Mouse (Mus musculus) spleen, embryonic (tissue): ENCODE data around the gene Celf2.

Experiments used
- CTCF ChIA-PET: fragments of 350-600 bp; sonication (Branson Sonifier 250); formaldehyde crosslinking; loops from one replicate; lab custom pipeline; 2022; lab: Charles Lee

Gene Celf2

DNA sequence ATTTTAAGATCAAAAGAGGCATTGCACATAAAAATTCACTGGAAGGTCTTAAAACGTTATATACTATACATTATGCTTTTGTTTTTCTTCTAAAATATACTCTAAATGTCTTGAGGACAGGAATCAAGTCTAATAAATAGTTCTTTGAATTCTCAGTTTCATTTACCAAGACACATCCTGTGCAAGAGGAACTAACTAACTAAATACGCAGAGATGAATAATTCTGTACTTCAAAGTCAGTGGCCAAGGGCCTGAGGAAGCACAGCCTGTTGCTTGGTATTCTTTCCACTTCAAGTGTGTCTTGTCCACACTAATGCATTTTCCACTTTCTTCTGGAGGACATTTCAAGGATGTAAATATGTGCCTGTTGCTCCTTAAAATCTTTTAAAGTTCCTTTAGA, 766.2 kb downstream of the Celf2 start:
- CTCF ChIA-PET, result no interaction called here

DNA sequence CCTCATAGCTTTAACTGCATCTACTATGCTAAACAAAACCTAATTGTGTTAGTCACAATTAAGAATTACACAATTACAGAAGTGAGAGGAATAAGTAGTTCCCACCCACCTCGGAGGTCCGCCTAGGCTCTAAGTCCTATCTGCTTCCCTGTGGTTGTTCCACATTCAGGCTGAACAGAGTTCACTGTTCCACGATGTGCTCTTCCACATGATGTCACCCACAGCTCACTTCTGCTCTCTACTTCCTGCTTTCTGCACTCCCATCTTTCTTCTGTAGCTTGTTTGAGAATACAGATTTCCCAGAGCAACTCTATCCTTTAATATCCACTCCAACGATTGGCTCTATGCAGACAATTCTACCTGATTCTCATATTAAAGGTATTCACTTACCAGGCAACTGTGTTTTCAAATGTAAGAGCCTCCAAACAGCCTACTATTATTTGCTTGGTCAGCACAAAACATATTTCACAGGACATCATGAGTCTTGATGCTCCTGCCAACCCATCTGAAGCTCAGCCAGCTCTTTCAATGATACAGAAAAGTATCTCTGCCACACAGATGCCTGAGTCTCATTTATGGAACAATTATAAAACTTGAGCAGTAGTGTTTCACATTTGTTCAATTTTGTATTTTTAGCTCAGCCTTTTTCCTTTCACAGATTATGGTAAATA, 769.2 kb downstream of the Celf2 start:
- CTCF ChIA-PET, result no interaction called here

DNA sequence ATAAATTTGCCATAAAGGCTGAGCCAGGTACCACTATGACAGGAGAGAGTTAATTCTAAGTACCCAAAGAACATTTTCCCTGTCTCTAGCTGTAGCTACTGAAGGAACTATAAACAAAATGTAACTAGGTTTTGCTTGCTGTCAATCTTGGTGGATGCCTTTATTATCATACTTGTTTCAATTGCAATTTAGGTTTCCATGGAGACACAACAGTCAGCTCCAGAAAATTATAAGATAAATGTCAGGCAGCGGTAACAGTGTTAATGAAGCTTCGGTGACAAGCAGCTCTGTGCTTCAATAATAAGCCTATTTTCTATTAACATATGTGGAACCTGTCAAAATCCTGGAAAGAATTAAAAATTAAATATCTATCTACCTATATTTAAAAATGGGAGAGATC, 777.3 kb downstream of the Celf2 start:
- CTCF ChIA-PET, result no interaction called here

DNA sequence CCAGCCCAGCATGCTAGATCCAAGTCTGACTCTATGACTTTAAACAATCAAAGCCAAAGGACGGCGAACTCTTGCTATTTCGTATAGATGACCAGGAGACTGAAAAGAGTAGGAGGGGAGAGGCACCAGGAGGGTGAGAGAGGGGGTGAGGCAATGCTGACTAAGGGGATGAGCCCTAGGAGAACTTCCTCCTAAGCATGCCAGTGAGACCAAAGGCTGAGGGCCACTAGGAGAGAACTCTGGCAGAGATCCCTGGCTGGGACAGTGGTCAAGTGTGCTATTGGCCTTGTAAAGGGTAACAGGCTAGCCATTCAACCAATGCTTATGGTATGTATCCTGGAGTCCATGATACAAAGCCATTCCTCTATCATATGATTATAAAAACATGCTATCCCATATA, 778.5 kb downstream of the Celf2 start:
- CTCF ChIA-PET, result no interaction called here

DNA sequence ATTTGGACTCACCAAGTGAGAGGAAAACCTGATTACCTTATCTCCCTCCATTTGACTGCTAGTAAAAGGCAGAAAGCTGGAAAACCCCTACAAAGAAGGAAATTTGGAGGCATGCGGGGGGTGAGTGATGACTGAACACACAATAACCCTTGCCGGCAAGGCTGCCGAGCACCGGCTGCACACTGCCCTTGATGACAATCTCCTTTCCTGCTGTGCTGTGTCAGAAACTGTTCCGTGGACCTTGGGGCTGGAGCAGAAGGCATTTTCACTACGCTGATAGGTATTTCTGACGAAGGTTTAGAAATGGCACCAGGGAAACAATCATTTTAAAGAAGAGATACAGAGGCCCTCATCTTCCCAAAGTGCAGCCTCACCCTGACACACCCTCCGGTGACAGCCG, 779.4 kb downstream of the Celf2 start:
- CTCF ChIA-PET, result no interaction called here

DNA sequence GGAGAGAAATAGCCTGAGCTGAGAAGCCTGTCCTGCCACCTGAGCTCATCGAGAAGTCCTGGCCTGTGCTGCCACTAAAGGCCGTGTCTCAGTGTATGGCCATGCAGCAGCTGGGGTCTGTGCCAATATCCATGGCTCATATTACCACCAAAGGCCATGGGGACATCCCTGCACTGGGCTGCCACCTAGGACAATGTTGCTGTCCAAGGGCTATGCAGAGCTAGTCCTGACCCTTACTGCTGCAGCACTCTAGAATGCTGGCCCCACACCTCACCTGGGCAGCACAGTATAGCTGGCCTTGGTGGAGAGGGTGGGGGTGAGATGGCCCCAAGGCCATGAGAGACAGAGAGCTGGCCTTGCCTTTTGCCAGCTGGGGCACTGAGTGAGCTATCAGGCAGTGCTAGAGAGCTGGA, 780.5 kb downstream of the Celf2 start:
- CTCF ChIA-PET, result no interaction called here

DNA sequence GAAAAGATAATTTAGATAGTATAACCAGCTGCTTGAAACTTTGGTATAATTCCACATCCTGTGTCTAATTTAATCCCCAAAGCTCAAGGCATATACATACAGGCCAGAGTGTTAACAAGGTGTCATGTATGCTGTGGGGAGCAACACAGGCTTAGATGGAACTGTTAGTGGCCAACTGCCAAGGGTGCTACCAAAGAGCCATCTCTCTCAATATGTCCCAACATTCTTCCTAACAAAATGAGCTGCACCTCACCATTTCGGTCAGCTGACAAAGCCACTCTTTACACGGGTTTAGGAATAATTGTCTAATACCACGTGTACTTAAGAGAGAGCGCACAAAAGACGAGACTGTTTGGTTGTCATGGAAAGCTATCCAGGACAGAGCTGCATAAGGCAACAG, 782.0 kb downstream of the Celf2 start:
- CTCF ChIA-PET, result no interaction called here

DNA sequence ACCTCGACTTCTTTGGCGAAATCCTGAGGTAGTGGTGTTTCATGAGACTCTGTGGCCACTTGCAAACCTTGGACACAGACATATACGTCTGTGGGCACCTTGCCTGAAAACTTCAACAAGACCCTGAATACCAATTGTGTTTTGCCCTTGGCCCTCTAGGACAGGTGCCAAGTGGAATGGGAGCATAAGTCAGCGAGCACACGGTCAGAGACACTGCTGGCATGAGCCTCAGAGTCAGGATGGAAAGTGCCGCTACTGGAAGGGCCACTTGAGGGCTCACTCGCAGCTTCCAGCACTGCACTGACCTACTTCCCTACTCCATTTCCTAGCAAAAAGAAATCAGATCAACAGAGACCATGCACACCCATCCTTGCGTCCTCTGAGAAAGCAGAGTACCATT, 783.3 kb downstream of the Celf2 start:
- CTCF ChIA-PET, result no interaction called here

DNA sequence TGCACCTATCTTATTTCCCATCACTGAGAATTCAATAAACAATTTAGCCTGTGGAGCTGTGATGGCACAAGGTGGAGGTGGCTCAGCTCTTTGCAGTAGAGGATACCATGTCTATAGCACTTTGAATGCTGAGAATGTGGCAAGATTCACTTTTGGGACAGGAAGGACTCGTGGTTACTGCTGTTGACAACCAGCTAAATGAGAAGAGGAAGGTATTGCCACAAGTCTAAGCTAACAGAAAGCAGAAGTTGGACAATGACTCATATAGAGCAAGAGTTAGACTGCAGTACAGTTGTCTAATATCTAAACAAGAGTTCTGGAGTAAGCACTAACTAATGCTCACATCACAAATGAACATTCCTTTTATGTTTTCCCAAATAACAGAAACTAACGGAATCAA, 785.8 kb downstream of the Celf2 start:
- CTCF ChIA-PET, result no interaction called here

DNA sequence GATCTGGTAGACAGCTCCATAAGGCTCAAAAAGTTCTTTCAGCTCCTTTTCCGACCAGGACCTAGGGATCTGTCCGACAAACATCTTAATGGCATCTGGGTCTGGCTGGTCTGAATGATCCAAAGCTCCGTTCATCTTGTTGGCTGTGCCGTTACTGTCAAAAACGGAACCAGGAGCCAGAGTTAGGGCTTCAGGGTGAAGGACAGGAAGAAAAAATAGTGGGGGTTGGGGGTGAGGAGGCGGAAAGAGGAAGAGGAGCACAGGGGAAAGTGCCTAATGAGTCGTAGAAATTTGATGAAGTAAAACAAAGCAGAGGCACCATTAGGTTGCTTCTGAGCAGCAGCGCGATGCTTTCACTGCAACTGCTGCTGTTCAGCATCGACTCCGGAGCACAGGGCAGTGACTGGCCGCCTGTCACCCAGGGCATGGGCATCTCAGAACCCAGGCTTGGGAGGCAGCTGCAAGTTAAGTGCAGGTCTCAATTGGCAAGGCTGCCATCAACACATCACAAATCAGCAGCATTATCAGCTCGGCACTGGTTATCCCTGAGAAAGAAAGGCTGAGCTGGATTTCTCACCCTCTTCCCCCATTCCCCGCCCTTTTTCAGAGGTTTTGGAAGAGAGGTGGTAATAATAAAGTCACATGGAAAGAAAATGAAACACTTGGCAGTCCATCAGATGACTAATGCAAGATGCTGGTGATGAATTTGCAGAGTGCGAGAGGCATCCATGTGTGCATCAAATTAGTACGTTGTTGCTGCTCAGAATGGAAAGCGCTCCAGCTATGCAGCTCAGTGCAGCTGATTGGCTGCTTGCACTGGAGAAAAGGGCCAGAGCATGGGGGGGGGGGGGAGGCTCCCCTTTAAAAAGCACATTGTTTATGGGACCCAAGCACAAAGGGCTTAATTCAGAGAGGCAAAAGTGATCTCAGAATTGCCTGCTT, 787.6 kb downstream of the Celf2 start:
- CTCF ChIA-PET, result interaction anchor here (0.7 to 1.0 kb wide), 2 partner anchors 116 to 470 kb away, joined by 3 to 16 read pairs; no protein-coding TSS in a partner anchor

DNA sequence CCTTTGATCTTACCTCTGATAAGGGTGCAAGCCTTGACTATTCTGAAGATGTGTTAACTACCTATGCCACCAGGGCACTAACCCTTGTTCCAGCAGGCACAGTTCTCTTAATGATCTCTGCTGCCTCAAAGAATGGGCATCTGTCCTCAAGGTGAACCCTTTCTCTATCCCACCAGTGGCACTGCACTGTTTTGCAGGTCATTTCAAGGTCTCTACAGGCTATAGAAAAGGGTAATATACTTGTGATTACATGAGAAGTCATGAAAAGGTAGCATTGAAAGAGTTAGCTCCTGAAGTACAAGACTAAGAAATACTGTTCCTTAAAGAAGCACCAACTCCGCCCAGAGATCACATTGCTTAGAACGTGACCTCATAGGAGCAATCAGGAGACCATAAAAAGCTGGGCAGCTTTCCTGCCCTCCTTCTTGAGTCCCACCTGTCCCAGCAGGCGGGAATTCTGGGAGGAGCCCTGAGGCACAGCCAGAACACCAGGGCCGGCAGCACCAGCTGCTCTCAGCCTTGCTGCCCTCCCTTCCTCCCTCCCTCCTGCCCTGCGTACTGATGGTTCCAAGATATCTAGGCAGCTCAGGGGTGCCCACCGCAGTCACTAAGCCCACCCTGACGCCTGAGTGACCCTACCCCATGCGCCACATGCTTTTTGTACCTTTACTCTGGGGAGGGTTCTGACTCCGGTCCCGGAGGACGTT, 788.5 kb downstream of the Celf2 start:
- CTCF ChIA-PET, result interaction anchor here (0.7 to 1.0 kb wide), 2 partner anchors 117 to 469 kb away, joined by 3 to 16 read pairs; no protein-coding TSS in a partner anchor

DNA sequence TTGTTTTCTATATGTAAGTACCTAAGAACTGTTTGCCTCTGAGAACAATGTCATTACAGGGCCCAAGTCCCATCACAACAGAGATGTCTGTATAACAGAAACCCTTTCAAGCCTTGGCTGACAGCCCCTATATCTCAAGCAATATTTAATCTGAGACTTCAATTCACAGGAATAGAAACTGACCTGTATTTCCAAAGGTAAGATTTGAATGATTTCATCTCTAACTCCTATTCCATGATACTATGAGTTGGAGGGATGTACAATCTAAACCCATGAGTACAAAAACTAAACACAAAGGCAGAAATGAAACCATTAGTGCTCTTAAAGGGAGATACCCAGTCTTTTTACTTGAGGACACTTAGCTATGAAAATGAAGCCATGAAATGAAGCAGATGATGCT, 790.5 kb downstream of the Celf2 start:
- CTCF ChIA-PET, result interaction anchor here (0.6 kb wide), 1 partner anchor 18 kb away, joined by 11 read pairs; no protein-coding TSS in a partner anchor

DNA sequence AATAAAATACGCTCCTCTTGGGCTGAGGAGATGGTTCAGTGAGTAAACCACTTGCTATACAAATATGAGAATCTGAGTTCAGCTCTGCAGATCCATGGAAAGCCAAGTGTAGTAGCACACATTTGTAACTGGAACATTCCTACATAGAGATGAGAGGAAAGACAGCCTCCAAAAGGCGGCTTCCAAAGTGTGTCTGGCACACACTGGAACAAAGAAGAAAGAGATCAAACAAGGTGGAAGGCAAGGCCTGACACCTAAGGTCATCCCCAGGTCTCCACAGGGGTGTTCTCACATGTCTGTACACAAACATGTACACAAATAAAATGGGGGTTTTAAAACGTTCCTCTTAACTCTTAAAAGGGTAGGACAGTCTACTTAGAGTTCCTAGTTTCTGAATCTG, 791.4 kb downstream of the Celf2 start:
- CTCF ChIA-PET, result no interaction called here

DNA sequence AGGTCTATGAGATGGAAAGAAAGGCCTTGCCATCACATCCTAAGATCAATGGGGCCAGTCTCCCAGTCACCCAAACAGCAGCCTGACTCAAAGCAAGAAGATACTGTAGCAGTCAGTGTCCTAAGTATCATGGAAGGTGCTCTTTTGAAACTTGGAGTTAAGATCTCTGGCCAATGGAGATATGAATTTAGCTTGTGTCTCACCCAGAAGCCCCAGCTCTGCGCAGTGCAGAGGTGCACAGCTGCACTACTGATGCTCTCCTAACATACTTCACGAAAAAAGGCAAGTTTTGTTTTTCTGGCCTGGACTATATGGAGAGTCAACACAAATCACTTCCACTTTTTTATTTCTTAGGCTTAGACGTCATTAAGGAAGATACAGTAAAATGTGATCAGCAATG, 793.8 kb downstream of the Celf2 start:
- CTCF ChIA-PET, result interaction anchor here (1.0 kb wide), 1 partner anchor 12 kb away, joined by 3 read pairs; no protein-coding TSS in a partner anchor

DNA sequence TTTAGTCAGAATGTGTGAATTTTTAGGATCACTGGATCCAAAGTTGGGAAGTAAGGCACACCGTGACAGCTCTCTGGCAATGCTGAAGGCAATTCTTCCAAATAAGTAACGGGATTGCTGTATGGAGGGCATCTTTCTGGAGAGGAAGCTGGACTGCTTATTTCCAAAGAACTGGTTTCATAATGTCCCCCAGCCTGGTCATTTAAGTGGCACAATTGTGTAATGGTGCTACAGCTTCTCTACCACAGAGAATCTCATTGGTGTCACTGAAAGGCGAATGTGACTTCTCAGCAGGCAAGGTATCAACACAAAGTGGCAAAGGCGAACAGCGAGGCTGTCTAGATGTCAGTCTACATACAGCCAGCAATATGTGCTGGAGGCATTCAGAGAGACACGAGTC, 795.8 kb downstream of the Celf2 start:
- CTCF ChIA-PET, result interaction anchor here (0.6 kb wide), 1 partner anchor 42 kb away, joined by 9 read pairs; no protein-coding TSS in a partner anchor

DNA sequence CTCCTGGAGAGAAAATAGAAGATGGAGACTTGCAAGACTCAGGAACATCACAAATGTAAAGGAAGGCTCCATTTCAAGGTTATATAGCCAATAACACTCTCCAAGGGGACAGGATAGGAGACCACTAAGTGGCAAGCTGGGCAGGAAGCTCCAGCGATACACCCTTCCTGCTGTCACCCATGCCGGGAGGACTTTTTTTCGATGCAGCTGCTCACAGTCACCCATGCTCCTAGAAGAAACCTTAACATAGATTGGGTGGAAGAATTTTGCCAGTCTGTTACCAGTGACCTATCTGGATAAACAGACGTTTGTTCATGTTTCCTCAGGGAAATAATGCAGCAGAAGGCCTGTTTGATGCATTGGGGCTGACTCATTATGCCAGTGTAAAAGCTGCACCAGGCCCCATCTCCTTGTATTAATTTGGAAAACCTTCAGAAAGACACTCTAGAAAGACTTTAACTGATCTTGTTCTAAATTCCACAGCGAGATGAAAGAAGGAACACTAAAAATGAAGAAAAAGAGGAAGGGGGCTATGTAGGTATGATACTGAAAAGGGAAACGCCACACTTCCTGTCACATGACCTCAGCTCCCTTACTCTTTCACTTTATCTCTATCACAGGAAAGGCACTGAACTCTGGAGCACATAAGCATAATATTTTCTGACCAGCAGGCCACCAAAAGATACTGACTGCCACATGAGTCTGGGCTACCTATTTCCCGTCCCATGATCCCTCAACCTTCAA, 798.5 kb downstream of the Celf2 start:
- CTCF ChIA-PET, result interaction anchor here (0.7 kb wide), 1 partner anchor 71 kb away, joined by 9 read pairs; no protein-coding TSS in a partner anchor

DNA sequence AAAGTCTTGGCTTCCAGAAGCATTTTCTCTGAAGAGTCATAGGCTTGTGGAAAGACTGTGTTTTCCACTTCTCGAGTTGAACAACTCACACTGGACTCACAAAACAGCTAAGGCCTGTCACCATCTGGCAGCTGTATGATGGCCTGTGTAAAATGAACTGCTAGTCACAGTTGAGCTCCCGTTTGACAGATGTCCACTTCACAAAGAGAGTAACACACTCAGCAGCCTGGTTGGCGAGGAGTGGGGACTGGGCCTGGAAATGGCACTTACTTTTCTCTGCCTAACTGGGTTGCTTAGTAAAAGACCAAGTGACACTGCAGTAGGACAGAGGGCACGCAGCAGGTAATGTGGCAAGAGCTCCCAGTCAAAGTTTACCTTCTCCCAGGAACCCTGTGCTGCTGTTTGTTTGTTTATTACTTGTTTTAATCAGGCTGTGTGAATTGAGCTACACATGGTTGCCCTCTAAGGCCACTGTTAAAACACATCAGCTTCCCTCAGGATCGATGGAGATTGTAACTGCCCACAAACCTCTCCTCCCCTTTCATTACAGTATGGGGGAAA, 801.3 kb downstream of the Celf2 start:
- CTCF ChIA-PET, result no interaction called here

DNA sequence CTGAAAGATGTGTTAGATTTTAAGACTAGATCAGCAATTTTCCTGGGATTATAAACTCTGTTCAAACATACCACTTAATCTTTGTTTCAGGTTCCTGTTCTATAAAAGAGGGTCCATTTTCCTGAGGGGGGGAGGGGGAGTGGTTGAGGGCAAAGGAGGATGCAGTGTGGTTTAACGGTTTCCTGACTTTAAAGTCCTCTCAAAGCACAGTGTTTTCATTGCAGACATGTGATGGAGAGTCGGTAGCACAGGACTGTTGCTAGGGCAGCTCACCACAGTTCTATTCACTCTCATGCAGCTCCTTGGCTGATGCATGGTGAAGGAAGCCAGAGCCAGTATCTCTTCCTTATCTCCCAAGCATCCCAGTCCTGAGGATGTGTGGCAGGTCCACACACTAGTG, 802.1 kb downstream of the Celf2 start:
- CTCF ChIA-PET, result interaction anchor here (0.7 to 2.0 kb wide), 2 partner anchors 18 to 35 kb away, joined by 5 to 7 read pairs; no protein-coding TSS in a partner anchor

DNA sequence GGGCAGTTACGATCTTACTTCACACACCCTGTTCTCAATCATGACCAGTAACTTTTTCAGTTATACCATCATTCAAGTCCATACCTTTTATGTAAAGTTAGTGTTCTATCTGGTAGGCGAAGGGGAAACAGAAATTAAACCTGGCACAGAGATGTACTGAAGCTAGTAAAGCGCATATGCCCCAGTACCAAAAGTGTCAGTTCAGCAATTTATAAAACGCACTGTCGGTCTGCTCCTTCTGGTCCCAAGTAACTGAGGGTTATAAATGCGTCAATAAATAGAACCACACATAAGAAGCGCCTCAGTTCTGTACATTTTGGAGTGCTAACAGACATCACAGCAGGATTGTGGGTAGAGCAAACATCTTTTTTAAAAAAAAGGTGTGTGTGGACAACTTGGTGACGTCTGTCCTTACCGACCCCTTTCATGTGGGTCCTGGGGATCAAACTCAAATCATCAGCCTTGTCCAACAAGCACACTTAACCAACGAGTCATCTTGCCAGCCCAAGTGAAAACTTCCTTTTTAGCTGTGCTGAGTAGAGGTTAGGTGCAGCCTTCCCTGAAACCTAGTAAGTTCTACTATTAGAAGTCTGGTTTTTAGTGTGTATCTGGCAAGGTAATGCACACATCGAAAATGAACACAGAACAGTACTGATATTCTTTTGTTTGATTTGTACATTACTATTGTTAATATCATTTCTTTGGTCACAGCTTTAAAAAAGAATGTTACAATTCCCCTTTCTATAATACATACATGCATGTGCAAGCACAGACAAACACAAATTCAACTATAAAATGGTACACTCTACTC, 803.2 kb downstream of the Celf2 start:
- CTCF ChIA-PET, result interaction anchor here (2.0 kb wide), 1 partner anchor 34 kb away, joined by 7 read pairs; no protein-coding TSS in a partner anchor

DNA sequence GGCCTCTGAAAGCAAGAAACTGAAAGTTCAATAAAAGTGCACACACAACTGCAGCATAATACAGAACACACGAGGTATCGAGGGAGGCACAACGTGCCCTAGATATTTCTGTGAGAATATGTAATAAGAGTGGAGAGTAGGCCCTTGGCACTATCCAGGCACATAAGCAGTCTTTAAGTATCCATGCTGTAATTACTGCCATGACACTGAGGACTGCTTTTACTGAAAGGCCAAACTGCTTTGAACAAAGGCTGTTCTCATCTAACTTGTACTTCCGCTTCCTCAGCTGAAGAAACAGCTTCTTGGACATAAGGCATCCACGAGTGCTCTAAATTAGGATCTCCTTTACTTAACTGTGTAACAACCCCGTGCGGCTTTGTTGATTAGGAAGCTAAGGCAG, 803.9 kb downstream of the Celf2 start:
- CTCF ChIA-PET, result interaction anchor here (2.0 kb wide), 1 partner anchor 33 kb away, joined by 7 read pairs; no protein-coding TSS in a partner anchor
